Mouse (Mus musculus): ENCODE data around the gene Cx3cr1.

- TF ChIP-seq POLR2A (IDR thresholded peaks at IDR 0.05; ENCODE audit: borderline replicate concordance, extremely low read depth, insufficient read depth, insufficient read length, poor library complexity, severe bottlenecking) = no peak
- peak; percentile 50; the same call in 1 of the 2 replicates for TF ChIP-seq CTCF (IDR thresholded peaks at IDR 0.05; ENCODE audit: borderline replicate concordance, extremely low read depth, insufficient read depth, insufficient read length)
Measured at GRCm38 (mm10) chr9:119852347-119853030, 217.2 kb downstream of the Cx3cr1 start.

Data from brain, embryonic 14.5 days (tissue).